Mouse (Mus musculus): ENCODE data around the gene Pxn.
"Not testable (repeated sequence)": the region's sequence is repeated elsewhere in the genome, so short reads cannot be mapped to it uniquely, and the experiment has no call there.

Pxn gene

DNA sequence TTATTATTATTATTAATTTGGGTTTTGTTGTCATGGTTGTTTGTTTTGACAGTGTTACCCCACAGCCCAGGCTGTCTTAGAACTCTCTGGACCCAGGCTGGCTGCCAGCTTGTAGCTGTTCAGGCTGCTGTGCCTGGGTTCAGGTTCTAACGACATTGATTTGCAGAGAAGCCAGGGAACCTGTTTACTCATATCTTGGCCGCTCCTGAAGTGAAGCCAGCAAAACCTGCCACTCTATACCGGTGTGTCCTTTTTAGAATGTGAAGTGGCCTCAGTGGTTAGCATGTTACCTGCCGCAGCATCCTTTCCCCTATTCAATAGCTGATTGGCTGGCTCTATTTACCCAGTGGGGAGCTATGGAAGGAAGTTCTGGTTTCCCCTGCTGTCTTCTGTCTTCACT lies 19.8 kb upstream of the Pxn start:
- DNase-seq (ENCODE audit: low spot score in 2 of 2) = no peak

DNA sequence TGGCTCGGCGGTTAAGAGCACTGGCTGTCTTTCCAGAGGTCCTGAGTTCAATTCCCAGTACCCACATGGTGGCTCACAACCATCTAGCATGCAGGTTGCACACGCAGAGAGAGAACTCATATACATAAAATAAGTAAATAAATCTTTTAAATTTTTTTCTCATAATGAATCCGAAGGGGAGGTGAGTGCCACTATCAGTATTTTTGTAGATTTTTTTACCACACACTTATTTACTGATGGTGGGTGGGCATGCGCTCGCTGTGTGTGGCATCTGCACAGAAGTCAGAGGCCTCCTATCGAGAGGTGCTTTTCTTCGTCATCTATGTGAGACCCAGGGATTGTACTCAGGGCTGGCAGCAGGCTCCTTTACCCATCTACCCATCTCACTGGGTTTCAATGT lies 19.1 kb upstream of the Pxn start:
- no peak for DNase-seq (ENCODE audit: low spot score in 2 of 2)

DNA sequence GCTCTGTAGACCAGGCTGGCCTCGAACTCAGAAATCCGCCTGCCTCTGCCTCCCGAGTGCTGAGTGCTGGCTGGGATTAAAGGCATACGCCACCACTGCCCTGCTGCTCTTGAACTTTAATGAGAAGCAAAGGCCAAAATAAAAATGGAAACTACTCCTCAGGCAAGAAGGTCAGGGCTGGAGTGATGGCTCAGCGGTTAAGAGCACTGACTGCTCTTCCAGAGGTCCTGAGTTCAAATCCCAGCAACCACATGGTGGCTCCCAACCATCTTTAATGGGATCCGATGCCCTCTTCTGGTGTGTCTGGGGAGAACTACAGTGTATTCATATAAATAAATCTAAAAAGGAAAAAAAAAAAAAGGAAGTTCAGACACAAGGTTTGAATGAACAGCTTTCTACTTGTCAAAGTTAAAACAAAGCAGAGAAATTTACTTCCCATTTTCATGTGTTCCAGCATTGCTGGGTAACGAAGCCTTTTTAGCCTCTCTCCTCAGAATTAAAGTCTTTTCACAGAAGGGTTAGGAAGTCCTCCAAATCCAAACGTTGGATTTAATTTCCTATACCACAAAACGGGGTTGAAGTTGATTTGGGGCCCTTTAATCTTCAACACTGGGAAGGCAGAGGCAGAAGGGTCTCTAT lies 18.4 kb upstream of the Pxn start:
- no peak for DNase-seq (ENCODE audit: low spot score in 2 of 2)

DNA sequence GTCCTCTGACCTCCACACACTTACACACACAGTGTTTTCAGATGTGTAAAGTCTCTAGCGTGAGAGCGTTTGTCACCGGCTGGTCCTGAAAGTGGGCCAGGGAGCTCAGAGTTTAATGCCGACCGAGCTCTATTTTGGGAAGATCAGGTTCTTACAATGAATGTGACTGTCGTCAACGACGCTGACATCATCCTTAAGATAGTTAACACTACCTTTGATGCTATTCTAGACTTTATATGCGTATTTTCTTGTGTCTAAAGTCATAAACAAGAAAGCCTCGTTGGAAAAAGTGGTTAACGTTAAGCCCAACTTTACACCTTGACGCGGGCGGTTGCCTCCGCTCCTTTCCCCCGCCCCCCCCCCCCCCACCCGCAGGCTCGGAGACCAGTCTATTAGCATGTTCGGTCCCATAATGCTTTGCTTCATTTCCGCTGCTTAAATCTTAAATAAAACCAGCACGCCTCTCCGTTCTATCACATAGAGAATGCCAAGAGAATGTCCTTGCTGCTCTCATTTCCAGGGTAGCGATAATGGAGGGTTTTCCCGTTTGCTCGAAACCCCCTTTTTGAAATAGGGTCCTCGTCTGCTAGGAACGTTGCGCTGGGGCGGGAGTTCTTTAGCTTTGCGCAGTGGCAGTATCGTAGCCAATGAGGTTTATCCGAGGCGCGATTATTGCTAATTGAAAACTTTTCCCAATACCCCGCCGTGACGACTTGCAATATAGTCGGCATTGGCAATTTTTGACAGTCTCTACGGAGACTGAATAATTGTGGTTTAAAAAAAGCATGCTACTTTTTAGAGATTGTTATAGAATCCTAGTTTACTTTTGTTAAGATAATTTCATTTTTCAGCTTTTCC lies 17.4 kb upstream of the Pxn start:
- DNase-seq (ENCODE audit: low spot score in 2 of 2) = peak; percentile 82 to 86

DNA sequence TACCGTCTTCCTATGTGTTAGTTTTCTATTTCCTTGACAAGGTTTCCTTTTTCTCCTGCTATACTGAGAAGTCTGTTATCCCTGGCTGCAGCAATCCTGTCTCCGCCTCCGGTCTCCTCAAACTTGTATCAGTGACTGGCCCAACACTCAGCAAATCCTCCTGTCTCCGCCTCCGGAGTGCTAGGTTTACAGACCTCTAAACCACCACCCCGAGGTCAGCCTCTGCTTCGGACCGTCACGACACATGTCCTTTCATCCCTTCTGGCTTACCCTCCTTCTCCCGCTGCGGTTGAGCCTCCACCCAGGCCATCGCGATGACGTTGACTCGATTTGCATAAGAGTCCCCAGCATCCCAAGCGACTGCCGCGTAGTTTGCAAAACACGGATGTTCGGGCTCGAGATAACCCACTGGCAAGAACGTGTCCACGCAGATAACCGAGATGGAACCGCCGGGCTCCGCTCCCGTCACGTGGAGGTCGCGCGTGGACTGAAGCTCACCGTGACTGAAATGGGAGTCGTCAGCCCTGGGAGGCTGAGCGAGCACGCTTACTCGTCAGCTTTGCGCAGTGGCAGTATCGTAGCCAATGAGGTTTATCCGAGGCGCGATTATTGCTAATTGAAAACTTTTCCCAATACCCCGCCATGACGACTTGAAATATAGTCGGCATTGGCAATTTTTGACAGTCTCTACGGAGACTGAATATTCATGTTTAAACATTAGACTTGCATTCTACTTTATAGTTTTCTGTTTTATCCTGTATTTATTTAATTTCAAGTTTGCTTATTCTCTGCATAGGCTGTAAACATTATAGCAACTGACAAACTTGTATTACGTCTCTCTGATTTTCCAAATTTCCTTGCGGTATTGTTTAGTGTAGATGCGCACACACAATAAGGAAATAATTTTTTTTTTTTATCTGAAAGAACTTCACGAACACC lies 16.5 kb upstream of the Pxn start:
- DNase-seq (ENCODE audit: low spot score in 2 of 2) = peak; percentile 82 to 89

DNA sequence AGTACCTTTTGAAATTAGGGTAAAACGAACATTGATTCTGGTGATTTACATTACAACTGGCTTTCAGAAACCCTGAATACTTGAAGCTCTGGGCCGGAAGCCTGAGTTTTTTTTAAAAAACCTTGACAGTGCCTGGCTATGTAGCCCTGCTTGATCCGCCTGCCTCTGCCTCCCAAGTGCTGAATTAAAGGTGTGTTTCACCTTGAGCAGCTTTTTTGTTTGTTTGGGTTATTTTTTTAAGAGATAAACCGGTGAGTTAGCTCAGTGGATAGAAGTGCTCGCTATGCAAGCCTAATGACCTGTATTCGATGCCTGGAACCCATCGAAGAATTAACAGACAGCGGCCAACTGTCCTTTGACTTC lies 15.9 kb upstream of the Pxn start:
- DNase-seq (ENCODE audit: low spot score in 2 of 2) = no peak

DNA sequence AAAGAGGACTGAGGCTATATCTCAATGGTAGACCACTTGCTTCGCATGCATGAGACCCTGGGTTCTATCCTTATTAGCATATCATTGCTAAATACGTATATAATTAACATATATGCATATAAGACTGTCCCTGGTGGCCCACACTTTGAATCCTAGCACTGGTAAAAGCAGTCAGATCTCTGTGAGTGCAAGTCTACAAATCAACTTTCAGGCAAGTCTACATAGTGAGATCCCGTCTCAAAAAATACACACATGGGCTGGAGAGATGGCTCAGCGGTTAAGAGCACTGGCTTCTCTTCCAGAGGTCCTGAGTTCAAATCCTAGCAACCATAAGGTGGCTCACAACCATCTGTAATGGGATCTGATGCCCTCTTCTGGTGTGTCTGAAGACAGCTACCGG lies 15.4 kb upstream of the Pxn start:
- no peak for DNase-seq (ENCODE audit: low spot score in 2 of 2)

DNA sequence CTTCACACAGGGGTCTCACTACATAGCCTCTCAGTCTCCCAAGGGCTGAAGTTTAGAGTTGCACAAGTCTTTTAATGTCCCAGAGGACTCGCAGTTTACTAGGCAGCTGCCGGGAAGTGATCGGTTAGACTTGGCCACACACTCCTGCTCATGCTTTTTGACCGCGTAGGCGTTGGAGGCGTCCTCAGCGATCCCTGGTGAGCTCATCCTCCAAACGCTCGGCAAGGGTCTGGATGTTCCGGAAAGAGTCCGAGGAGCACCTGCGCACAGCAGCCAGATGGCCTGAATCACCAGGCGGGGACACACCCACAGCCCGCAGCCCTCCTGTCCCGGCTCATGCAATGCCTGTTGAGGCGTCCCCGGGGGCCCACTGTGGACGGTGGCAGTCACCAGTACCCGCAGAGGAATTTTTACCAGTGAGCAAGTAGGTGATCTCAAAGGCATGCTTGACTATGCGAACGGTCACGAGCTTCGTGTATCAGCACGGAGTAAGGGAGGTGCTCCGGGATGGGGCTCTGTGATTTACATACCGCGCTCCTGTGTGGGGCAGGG lies 14.6 kb upstream of the Pxn start:
- DNase-seq (ENCODE audit: low spot score in 2 of 2) = peak in 1 of 2 experiments; percentile 47

DNA sequence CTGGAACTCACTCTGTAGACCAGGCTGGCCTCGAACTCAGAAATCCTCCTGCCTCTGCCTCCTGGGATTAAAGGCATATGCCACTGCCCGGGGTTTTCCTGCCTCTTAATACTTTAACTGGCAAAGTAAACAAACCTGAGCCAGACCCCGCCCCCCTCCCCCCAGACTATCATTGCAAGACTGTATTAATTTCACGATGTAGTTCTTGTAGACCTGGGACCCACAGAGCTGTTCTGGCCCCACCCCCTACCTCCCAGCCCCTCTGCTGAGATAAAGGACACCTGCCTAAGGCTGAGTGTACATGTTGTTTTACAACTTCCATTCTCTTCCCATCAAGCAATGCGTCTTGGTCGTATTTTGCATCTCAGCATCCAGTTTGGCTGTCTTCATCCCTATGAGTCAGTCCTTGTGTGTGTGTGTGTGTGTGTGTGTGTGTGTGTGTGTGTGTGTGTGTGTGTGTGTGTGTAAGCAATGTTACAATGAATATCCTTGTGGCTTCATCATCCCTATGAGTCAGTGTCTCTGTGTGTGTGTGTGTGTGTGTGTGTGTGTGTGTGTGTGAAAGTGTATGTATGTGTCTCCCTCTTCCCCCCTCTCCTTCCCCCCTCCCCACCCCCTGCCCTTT lies 13.7 kb upstream of the Pxn start:
- no peak for DNase-seq (ENCODE audit: low spot score in 2 of 2)

DNA sequence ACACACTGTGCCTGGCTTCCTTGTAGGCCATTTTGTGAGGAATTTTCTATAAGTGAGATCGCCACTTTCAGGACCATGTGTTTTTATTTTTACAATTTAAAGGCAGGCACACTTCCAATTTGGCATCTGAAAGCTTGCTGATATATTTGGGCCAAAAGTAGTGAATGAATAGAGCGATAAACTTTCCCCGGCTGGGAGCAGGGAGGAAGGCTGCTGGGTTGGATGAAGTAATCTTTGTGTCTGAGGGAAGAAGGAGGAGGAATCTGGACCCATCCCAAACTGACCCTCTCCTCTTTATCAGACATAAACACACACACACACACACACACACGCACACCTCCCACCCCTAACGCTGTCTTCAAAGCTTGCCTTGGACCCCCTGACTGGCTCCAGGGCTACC lies 13.0 kb upstream of the Pxn start:
- DNase-seq (ENCODE audit: low spot score in 2 of 2) = no peak

DNA sequence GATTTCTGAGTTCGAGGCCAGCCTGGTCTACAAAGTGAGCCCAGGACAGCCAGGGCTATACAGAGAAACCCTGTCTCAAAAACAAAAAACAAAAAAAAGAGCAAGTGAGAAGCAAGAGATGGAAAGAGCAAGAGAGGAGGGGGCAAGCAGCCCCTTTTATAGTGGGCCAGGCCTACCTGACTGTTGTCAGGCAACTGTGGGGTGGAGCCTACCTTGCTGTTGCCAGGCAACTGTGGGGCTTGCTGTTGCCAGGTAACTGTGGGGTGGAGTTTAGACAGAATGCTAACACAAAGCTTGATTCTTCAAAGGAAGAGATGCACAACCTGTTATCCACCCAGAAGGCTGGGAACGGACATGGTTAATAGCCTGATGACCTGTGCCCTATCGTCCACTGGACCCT lies 10.9 kb upstream of the Pxn start:
- DNase-seq (ENCODE audit: low spot score in 2 of 2) = not testable (repeated sequence)

DNA sequence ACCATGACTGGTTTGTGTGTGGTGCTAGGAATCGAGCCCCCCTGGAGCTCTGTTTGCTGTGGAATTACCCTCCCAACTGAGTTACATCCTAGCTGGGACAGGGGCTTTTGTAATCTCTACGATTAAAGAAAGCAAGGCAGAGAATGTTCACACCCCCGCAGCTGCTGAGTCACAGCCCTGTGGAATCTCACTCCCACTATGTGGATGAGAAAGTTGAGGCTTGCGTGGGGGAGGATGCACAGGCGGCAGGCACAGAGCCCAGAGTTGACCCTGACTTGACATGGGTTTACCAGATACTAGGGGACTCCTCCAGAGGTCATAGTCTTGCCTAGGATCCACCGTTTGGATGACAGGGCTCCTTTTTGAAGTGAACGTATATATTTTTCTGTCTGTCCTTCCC lies 9.4 kb upstream of the Pxn start:
- DNase-seq (ENCODE audit: low spot score in 2 of 2) = peak in 1 of 2 experiments; percentile 53

DNA sequence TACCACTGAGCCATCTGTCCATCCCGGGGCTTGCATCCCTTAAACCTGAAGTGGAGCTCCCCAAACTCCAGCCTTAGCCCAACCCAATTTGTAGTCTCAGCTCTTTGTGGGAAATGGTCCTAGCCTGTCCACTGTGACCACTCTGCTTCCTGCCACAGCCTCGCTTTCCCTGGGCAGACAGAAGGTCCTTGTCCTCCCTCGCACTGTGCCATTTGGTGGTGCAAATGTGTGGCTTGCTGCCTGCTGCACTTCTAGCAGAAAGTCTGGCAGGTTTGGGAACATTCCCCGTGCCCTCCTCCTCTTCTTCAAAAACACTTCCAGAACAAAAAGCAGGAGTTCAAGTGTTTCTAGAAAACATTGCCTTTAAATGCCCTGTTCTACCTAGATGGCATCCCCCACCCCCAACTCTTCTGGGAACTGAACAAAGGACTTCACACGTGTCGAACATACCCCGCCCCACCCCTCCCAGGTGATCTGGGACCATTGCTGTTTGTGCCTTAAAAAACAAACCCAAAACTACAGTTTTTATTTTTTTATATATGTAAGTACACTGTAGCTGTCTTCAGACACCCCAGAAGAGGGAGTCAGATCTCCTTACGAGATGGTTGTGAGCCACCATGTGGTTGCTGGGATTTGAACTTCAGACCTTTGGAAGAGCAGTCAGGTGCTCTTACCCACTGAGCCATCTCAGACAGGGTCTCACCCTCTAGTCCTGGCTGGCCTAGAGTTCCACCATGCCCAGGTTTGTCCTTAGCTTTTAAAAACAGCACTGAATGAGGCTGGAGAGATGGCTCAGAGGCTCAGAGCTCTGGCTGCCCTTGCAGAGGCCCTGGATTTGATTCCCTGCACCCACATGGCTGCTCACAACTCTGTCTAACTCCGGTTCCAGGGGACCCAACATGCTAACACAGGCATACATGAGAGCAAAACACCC lies 7.9 kb upstream of the Pxn start:
- DNase-seq (ENCODE audit: low spot score in 2 of 2) = no peak

DNA sequence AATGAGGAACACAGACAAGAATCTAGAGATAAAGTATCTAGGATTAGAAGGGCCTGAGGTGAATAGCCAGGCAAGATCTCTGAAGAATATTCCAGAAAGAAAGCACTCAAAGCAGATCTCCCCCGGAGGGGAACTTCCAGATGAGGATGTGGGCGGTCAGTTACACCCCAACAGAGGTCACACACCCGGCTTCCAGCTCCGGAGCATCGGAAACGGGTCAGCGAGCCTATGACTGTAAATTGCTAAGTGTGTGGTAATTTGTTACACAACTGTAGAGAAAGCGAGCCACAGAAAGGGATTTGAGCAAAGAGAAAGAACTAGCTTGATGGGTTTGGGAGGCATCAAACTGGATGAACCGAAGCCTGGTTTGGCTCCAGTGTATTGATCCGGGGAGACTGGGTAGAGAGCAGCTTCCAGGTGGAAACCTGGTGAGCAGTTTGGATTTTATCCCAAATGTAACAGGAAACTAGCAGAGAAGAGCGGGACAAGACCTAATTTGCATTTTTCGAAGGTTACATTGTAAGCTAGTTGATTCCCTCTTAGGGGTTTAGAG lies 6.0 kb upstream of the Pxn start:
- DNase-seq (ENCODE audit: low spot score in 2 of 2) = no peak

DNA sequence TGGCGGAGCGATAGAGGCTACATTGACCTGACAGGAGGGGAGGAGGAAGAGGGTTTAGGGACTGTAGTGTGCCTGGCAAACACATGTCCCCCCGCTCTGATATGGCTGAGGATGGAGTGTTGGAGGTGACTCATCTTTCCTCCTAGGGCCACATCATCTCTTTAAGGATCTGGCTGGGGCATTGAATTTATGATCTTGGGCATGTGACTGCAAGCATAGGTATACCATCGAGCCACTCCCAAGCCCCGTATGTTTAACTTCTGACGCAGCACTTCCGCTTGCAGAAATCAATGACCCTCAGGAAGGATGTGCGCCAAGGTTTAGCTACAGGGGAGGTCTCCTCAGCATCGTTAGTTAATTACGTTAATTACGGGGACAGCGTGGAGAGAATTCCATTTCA lies 3.4 kb upstream of the Pxn start:
- no peak for DNase-seq (ENCODE audit: low spot score in 2 of 2)

DNA sequence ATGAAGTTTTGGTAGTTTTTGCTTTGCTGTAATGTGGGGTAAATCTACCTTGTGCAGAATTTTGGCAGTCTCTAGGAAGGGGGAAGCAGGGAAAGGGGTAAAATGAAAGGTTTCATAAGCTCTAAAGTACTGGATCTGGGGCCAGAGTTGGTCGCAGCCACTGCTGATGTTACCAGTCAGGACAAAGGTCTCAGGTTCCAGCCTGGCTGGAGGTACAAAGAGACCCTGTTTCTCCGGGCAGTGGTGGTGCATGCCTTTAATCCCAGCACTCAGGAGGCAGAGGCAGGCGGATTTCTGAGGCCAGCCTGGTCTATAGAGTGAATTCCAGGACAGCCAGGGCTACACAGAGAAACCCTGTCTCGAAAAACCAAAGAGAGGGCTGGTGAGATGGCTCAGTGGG lies 859 bp upstream of the Pxn start:
- DNase-seq (ENCODE audit: low spot score in 2 of 2) = not testable (repeated sequence)

DNA sequence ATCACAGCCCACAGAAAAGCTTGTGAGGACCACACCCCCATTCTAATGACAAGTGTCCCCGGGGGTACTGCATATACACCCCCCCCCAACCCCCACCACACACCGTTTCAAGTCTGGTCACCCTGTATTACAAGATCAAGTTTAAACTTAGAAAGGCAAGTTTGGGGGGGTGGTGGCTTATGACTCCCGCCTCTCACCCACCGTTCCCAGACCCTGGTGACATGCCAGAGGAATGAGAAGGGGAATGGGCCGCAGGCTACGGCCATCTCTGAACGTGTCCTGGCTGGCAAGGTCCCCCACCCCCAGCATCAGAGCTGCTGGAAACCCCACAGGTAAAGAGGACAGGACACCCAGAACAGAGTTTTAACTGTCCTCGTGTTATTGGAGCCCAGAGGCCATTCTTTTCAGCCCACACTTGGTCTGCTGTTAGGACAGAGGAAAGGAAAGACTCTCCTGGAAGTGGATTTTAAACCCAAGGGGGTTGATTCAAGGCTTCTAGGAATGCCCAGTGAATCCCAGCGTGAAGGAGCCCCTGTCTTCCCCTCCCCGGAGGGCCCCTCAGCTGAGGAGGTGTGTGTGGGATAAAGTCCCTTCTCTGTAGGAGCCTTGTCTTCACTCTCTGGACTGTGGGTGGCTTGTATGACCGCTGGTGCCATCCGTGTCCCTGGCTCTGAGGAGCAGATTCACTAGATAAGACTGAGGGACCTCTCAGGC lies 948 bp downstream of the Pxn start:
- DNase-seq (ENCODE audit: low spot score in 2 of 2) = no peak

DNA sequence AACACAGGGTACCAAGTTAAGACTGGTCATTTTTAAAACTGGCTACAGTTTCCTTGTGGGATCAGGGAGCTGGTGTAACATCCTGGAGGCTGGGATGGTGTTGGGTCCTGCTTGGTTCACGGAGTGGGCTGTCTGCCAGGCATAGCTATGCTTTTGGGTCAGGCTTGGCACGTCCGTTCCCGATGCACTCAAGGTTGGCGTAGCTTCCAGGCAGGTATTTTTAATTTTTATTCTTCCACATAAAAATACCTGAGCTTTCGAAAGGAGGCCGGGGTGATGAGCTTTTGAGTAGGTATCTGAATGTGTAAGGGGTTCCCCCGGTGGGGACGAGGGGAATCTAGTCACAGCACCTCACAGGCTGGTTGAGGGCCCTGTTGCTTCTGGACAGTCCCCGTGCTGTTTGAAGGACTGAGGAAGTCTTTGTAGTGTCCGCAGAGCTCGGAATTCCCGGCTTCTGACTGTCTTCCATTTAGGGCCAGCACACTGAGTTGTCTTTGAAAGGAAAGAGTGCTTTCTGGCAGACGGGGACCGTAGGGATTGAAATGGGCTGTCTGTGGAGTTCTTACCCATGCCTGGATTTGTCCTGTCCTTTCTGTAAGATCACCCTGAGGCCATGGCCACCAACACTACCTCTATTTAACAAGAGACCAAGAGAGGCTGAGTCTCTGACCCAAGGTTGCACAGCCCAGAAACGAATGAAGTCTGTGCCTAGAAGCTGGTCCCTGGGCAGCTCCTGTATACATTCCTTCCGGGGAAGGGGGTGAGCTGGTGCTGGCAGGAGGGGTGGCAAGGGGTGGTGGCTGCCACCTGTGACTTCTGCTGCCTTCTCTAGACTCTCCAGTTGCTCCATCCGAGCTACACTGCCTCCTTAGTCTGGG lies 1.7 kb downstream of the Pxn start:
- no peak for DNase-seq (ENCODE audit: low spot score in 2 of 2)

DNA sequence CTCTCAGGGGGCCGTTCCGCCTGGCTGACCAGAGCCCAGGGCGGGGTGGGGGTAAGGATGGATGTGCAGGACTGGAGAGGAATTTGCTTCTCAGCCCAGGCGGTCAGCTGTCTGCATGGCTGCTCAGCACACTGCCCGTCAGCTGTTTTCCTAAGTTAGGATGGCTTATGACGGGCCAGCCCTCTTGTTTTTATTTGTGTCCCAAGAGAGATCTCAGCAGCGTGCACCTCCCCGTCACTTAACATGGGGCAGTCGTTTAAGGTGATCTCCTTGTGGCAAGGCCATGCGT lies 2.3 kb downstream of the Pxn start:
- DNase-seq (ENCODE audit: low spot score in 2 of 2) = no peak
